ENCODE assay signal across 7 mouse cellular contexts in genomic region chr16:5012036-5013005, GRCm38 (mm10). TPM values are rescaled to one million over a fixed set of nuclear protein-coding genes. Genes with fewer than 3 reads are reported as not detected.
DNase-seq lines count a peak whose midpoint lies in the region; ATAC-seq and TF ChIP-seq lines count a peak whose summit lies in the region.

No protein-coding gene starts in this region.

- TF ChIP-seq POLR2A in spleen, adult 2 months (IDR thresholded peaks at IDR 0.05; ENCODE audit: low read depth, low read length), result no peak

- no peak for TF ChIP-seq CTCF in spleen, adult 2 months (IDR thresholded peaks at IDR 0.05; ENCODE audit: extremely low read depth, insufficient read depth, insufficient read length, insufficient replicate concordance)
- TF ChIP-seq CTCF in hindbrain, postnatal 0 days (IDR thresholded peaks at IDR 0.05; ENCODE audit: low read depth), result no peak
- no peak for TF ChIP-seq CTCF in liver, embryonic 14.5 days (IDR thresholded peaks at IDR 0.05; ENCODE audit: low read depth)

- peak overlapping the region; percentile 61 for H3K27ac ChIP-seq in spleen, adult 2 months (ENCODE audit: insufficient read depth, low read length)
- H3K27ac ChIP-seq in hindbrain, postnatal 0 days, result peak overlapping the region; percentile 84; the same call in 1 of the 2 replicates
- H3K27ac ChIP-seq in liver, embryonic 14.5 days, result no peak overlapping the region

- DNase-seq in spleen, adult 2 months (ENCODE audit: low read depth in 1 of 2, low spot score in 2 of 2), result no peak
- DNase-seq in spleen, postnatal 14 days (ENCODE audit: low spot score in 2 of 2), result no peak
- no peak for DNase-seq in hindbrain, postnatal 0 days (ENCODE audit: low spot score)
- DNase-seq in liver, embryonic 14.5 days (ENCODE audit: low read depth in 3 of 3, low spot score in 3 of 3), result peak; percentile 70 to 80 (median 75)
- no peak for DNase-seq in adrenal gland, adult 2 months
- DNase-seq in gastrocnemius, postnatal 14 days, result no peak

- WGBS in spleen, adult 2 months, result 55% methylated on average over 13 of the region's 13 CpGs
- WGBS in hindbrain, postnatal 0 days, result 56% methylated on average over 13 of the region's 13 CpGs
- WGBS in liver, embryonic 14.5 days (ENCODE audit: insufficient replicate concordance), result 39% methylated on average over 13 of the region's 13 CpGs

- no peaks in the 10 kb centered on the region for H3K27me3 ChIP-seq in spleen, adult 2 months (ENCODE audit: control insufficient read depth, insufficient read depth, low read length)
- H3K27me3 ChIP-seq in hindbrain, postnatal 0 days (ENCODE audit: insufficient read depth, low read length), result no peaks in the 10 kb centered on the region
- no peaks in the 10 kb centered on the region for H3K27me3 ChIP-seq in liver, embryonic 14.5 days (ENCODE audit: control insufficient read depth, insufficient read depth, low read length)

- H3K4me2 ChIP-seq in hindbrain, postnatal 0 days (ENCODE audit: low read depth, low read length), result peak overlapping the region; percentile 71
- H3K4me2 ChIP-seq in liver, embryonic 14.5 days (ENCODE audit: low read depth), result peak overlapping the region; percentile 62

- intact Hi-C loops in gastrocnemius, postnatal 14 days (cut with DNase I; ENCODE audit: low total_unique reads), result no loop called here

- H3K36me3 ChIP-seq in spleen, adult 2 months (ENCODE audit: control insufficient read depth, insufficient read depth, low read length), result peaks cover 9% of the 10 kb centered on the region
- peaks cover 25% of the 10 kb centered on the region; the same call in 1 of the 2 replicates for H3K36me3 ChIP-seq in hindbrain, postnatal 0 days (ENCODE audit: insufficient read depth, low read length)
- H3K36me3 ChIP-seq in liver, embryonic 14.5 days (replicated peaks; ENCODE audit: control insufficient read depth, insufficient read depth, low read depth), result peaks cover 26% of the 10 kb centered on the region

- H3K9ac ChIP-seq in hindbrain, postnatal 0 days (replicated peaks; ENCODE audit: low read length), result peak overlapping the region; percentile 70
- H3K9ac ChIP-seq in liver, embryonic 14.5 days (replicated peaks), result peak overlapping the region; percentile 4

- peak overlapping the region; percentile 73 for H3K4me3 ChIP-seq in spleen, adult 2 months (ENCODE audit: extremely low read depth, insufficient read depth, insufficient read length)
- H3K4me3 ChIP-seq in hindbrain, postnatal 0 days (ENCODE audit: low read length), result peak overlapping the region; percentile 71
- peak overlapping the region; percentile 60 to 62 for H3K4me3 ChIP-seq in liver, embryonic 14.5 days (ENCODE audit: insufficient read depth in 1 of 2, low read depth in 2 of 2, low read length in 2 of 2)

- TF ChIP-seq EP300 in liver, embryonic 14.5 days (IDR thresholded peaks at IDR 0.05; ENCODE audit: low read depth), result peak; percentile 85

- peaks cover 16% of the 10 kb centered on the region for H3K4me1 ChIP-seq in spleen, adult 2 months (ENCODE audit: control insufficient read depth, insufficient read depth, insufficient read length)
- H3K4me1 ChIP-seq in hindbrain, postnatal 0 days (ENCODE audit: insufficient read depth, low read length), result no peaks in the 10 kb centered on the region
- H3K4me1 ChIP-seq in liver, embryonic 14.5 days (replicated peaks; ENCODE audit: control insufficient read depth in 2 of 2, insufficient read depth in 2 of 2, low read length in 1 of 2), result peaks cover 7 to 22% of the 10 kb centered on the region in 2 experiments; a peak in 3 of 4 replicates

- peak; percentile 34 for ATAC-seq in common myeloid progenitor, adult 5-6 weeks (replicated peaks; ENCODE audit: low read depth, poor library complexity, severe bottlenecking)
- ATAC-seq in hindbrain, postnatal 0 days, result no peak
- peak; percentile 60 for ATAC-seq in liver, embryonic 14.5 days (ENCODE audit: insufficient read depth)

- no peaks in the 10 kb centered on the region for H3K9me3 ChIP-seq in hindbrain, postnatal 0 days (ENCODE audit: low read length)
- H3K9me3 ChIP-seq in liver, embryonic 14.5 days (ENCODE audit: control insufficient read depth, low read length), result no peaks in the 10 kb centered on the region

RNA-seq across cellular contexts. Expression of gene Rogdi, which starts 1.0 kb away (rescaled TPM):
- 229 and 300 TPM in 2 replicates for polyA plus RNA-seq in spleen, adult 2 months (2012; rRNA removed)
- 6.7 and 10.7 TPM in 2 replicates for total RNA-seq in common myeloid progenitor, adult 5-6 weeks (2017)
- 105 and 126 TPM in 2 replicates for total RNA-seq in hindbrain, postnatal 0 days (2014; rRNA removed)
- 142 and 148 TPM in 2 replicates for polyA plus RNA-seq in hindbrain, postnatal 0 days (2015; fragmentation: Nextera tagmentation; extraction: Ambion mirVana)
- 35.8 and 45.7 TPM in 2 replicates for polyA plus RNA-seq in liver, embryonic 14.5 days (2012; rRNA removed)
- 39.3 and 42.0 TPM in 2 replicates for polyA plus RNA-seq in liver, embryonic 14.5 days (2014; fragmentation: Nextera tagmentation; extraction: Ambion mirVana)
- 10 to 100 TPM; 16.9 to 28.1 TPM for total RNA-seq in adrenal gland, adult 2 months (2021)
- polyA plus RNA-seq in adrenal gland, adult 2 months (2012; rRNA removed), result 83.9 and 99.3 TPM in 2 replicates
- 10 to 100 TPM; 11.1 to 11.3 TPM for total RNA-seq in gastrocnemius, postnatal 14 days (2021)

RNA-seq across cellular contexts. Expression of gene Smim22, which starts 5.2 kb away (rescaled TPM):
- polyA plus RNA-seq in spleen, adult 2 months (2012; rRNA removed), result 1.4 and 1.8 TPM in 2 replicates
- total RNA-seq in common myeloid progenitor, adult 5-6 weeks (2017), result not detected in 2 replicates
- total RNA-seq in hindbrain, postnatal 0 days (2014; rRNA removed), result not detected in 2 replicates
- 6.5 and 6.6 TPM in 2 replicates for polyA plus RNA-seq in hindbrain, postnatal 0 days (2015; fragmentation: Nextera tagmentation; extraction: Ambion mirVana)
- 9.1 and 9.7 TPM in 2 replicates for polyA plus RNA-seq in liver, embryonic 14.5 days (2012; rRNA removed)
- polyA plus RNA-seq in liver, embryonic 14.5 days (2014; fragmentation: Nextera tagmentation; extraction: Ambion mirVana), result 4.5 and 7.8 TPM in 2 replicates
- total RNA-seq in adrenal gland, adult 2 months (2021), result not detected
- polyA plus RNA-seq in adrenal gland, adult 2 months (2012; rRNA removed), result 0.38 TPM in 1 of 2 replicates, not detected in the other
- total RNA-seq in gastrocnemius, postnatal 14 days (2021), result not detected

RNA-seq across cellular contexts. Expression of gene Sept12, which starts 14.7 kb away (rescaled TPM):
- polyA plus RNA-seq in spleen, adult 2 months (2012; rRNA removed), result not detected in 2 replicates
- total RNA-seq in common myeloid progenitor, adult 5-6 weeks (2017), result not detected in 2 replicates
- not detected in 2 replicates for total RNA-seq in hindbrain, postnatal 0 days (2014; rRNA removed)
- not detected in 2 replicates for polyA plus RNA-seq in hindbrain, postnatal 0 days (2015; fragmentation: Nextera tagmentation; extraction: Ambion mirVana)
- polyA plus RNA-seq in liver, embryonic 14.5 days (2012; rRNA removed), result 0.02 TPM in 1 of 2 replicates, not detected in the other
- polyA plus RNA-seq in liver, embryonic 14.5 days (2014; fragmentation: Nextera tagmentation; extraction: Ambion mirVana), result not detected in 2 replicates
- total RNA-seq in adrenal gland, adult 2 months (2021), result not detected
- polyA plus RNA-seq in adrenal gland, adult 2 months (2012; rRNA removed), result not detected in 2 replicates
- not detected for total RNA-seq in gastrocnemius, postnatal 14 days (2021)

RNA-seq across cellular contexts. Expression of gene Glyr1, which starts 37.3 kb away (rescaled TPM):
- 43.9 and 45.5 TPM in 2 replicates for polyA plus RNA-seq in spleen, adult 2 months (2012; rRNA removed)
- total RNA-seq in common myeloid progenitor, adult 5-6 weeks (2017), result 89.6 and 95.6 TPM in 2 replicates
- 154 and 161 TPM in 2 replicates for total RNA-seq in hindbrain, postnatal 0 days (2014; rRNA removed)
- polyA plus RNA-seq in hindbrain, postnatal 0 days (2015; fragmentation: Nextera tagmentation; extraction: Ambion mirVana), result 136 and 139 TPM in 2 replicates
- polyA plus RNA-seq in liver, embryonic 14.5 days (2012; rRNA removed), result 23.9 and 26.4 TPM in 2 replicates
- 21.7 and 26.3 TPM in 2 replicates for polyA plus RNA-seq in liver, embryonic 14.5 days (2014; fragmentation: Nextera tagmentation; extraction: Ambion mirVana)
- 10 to 100 TPM; 92.6 to 96.5 TPM for total RNA-seq in adrenal gland, adult 2 months (2021)
- polyA plus RNA-seq in adrenal gland, adult 2 months (2012; rRNA removed), result 51.7 and 71.3 TPM in 2 replicates
- 10 to 100 TPM; 35.6 to 37.2 TPM for total RNA-seq in gastrocnemius, postnatal 14 days (2021)

RNA-seq across cellular contexts. Expression of gene Ubn1, which starts 37.5 kb away (rescaled TPM):
- 31.2 and 40.3 TPM in 2 replicates for polyA plus RNA-seq in spleen, adult 2 months (2012; rRNA removed)
- 50.9 and 67.4 TPM in 2 replicates for total RNA-seq in common myeloid progenitor, adult 5-6 weeks (2017)
- 28.9 and 29.8 TPM in 2 replicates for total RNA-seq in hindbrain, postnatal 0 days (2014; rRNA removed)
- polyA plus RNA-seq in hindbrain, postnatal 0 days (2015; fragmentation: Nextera tagmentation; extraction: Ambion mirVana), result 7.3 and 8.2 TPM in 2 replicates
- 10.6 and 11.5 TPM in 2 replicates for polyA plus RNA-seq in liver, embryonic 14.5 days (2012; rRNA removed)
- 8.9 and 10.3 TPM in 2 replicates for polyA plus RNA-seq in liver, embryonic 14.5 days (2014; fragmentation: Nextera tagmentation; extraction: Ambion mirVana)
- 10 to 100 TPM; 25.2 to 34.0 TPM for total RNA-seq in adrenal gland, adult 2 months (2021)
- 18.6 and 18.9 TPM in 2 replicates for polyA plus RNA-seq in adrenal gland, adult 2 months (2012; rRNA removed)
- total RNA-seq in gastrocnemius, postnatal 14 days (2021), result 10 to 100 TPM; 21.2 to 25.5 TPM

Comparison
In these comparisons a context has a peak if more than half of its experiments do, and no peak if none do; other contexts are left out.
1. DNase-seq: peak in liver, embryonic 14.5 days (3 of 3); none in spleen, adult 2 months (0 of 2), spleen, postnatal 14 days (0 of 2), hindbrain, postnatal 0 days (single experiment), adrenal gland, adult 2 months (single experiment) and gastrocnemius, postnatal 14 days (single experiment).
2. Peak in every context shown above with its lines, with median percentiles within 50 percentile points of each other: H3K4me3 ChIP-seq.